Mouse (Mus musculus) megakaryocyte, embryonic 14.5 days (primary cell): ENCODE results near the gene Sgsm2.

Experiments used
- FLI1 ChIP-seq: IDR thresholded peaks from 2 replicates; pipeline ENCODE4 v1.6.1; 2012; ENCODE audit warnings: low read length, inconsistent platforms, mixed read lengths
- GATA1 ChIP-seq: IDR thresholded peaks from 3 replicates; pipeline ENCODE4 v1.6.1; 2012; ENCODE audit warnings: mixed read lengths, low read length, inconsistent platforms, borderline replicate concordance

- TF ChIP-seq GATA1: no peak
- TF ChIP-seq FLI1: no peak
Measured at GRCm38 (mm10) chr11:74902416-74902815, 5.6 kb upstream of the Sgsm2 start.
